Mouse (Mus musculus): ENCODE data around the gene Gar1.

Gene Gar1

GRCm38 (mm10) chr3:129799011-129799410 is 32.2 kb downstream of the Gar1 start:
- DNase-seq: no peak

- no peak for DNase-seq
These were observed 32.6 kb downstream of the Gar1 start for GRCm38 (mm10) chr3:129798551-129798950.

DNA sequence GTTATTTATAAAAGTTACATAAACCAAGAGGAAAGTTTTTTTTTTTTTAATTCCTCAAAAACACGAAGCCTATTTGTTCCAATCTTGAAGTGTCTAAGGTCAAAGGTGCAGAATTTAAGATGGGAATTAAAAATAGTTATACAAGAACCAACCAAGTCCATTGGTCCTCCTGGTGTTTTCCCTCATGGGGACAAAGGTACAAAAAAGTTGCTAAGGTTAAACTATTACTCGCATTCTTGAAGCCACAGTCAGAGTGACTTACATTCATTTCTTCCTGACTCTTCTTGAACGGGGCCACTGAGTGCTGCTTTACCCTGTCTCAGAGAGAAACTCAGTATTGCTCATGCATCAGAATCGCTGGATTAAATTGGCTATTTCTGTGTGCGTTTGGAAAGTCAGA is 33.9 kb downstream of the Gar1 start:
- DNase-seq: no peak

GRCm38 (mm10) chr3:129793801-129794200 is 37.4 kb downstream of the Gar1 start:
- no peak for DNase-seq

GRCm38 (mm10) chr3:129782746-129783145 is 48.5 kb downstream of the Gar1 start:
- DNase-seq: no peak

DNA sequence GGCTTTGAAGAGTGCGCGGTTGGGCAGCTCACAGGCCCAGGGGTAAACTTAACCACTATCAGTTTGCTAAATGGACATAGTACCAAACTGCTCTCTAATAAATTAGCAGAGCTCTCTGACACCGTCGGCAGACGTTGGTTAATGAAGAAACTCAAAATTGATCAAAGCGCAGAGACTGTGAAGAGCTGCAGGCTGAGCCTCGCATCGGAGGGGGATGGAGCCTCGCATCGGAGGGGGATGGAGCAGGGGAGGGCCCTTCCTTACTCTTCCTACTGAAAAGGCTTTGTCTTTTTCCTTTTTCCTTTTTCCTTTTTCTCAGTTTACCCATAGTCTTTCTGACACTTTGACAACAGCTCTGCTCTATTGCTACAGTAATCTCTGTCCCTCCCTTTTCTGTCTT is 49.8 kb downstream of the Gar1 start:
- no peak for DNase-seq
